Mouse (Mus musculus): ENCODE results near the gene 1700025G04Rik.

Gene 1700025G04Rik

GRCm38 (mm10) chr1:152033731-152034130 lies 56.2 kb downstream of the 1700025G04Rik start:
- DNase-seq (ENCODE audit: low spot score), result no peak

- DNase-seq (ENCODE audit: low spot score), result no peak
These were observed 57.8 kb downstream of the 1700025G04Rik start for GRCm38 (mm10) chr1:152032144-152032543.

- DNase-seq (ENCODE audit: low spot score), result no peak
These were observed 59.4 kb downstream of the 1700025G04Rik start for GRCm38 (mm10) chr1:152030546-152030945.

GRCm38 (mm10) chr1:152028718-152029117 lies 61.2 kb downstream of the 1700025G04Rik start:
- no peak for DNase-seq (ENCODE audit: low spot score)

GRCm38 (mm10) chr1:152026762-152027161 lies 63.2 kb downstream of the 1700025G04Rik start:
- DNase-seq (ENCODE audit: low spot score), result no peak

- DNase-seq (ENCODE audit: low spot score), result no peak
These were observed 64.6 kb downstream of the 1700025G04Rik start for GRCm38 (mm10) chr1:152025308-152025707.

- DNase-seq (ENCODE audit: low spot score), result no peak
These were observed 65.7 kb downstream of the 1700025G04Rik start for GRCm38 (mm10) chr1:152024019-152024787.

- no peak for DNase-seq (ENCODE audit: low spot score)
These were observed 69.1 kb downstream of the 1700025G04Rik start for GRCm38 (mm10) chr1:152020812-152021211.

- no peak for DNase-seq (ENCODE audit: low spot score)
These were observed 69.9 kb downstream of the 1700025G04Rik start for GRCm38 (mm10) chr1:152020070-152020469.

GRCm38 (mm10) chr1:152019196-152019595 lies 70.7 kb downstream of the 1700025G04Rik start:
- DNase-seq (ENCODE audit: low spot score), result no peak

- DNase-seq (ENCODE audit: low spot score), result no peak
These were observed 71.6 kb downstream of the 1700025G04Rik start for GRCm38 (mm10) chr1:152018322-152018721.

GRCm38 (mm10) chr1:152016663-152017062 lies 73.3 kb downstream of the 1700025G04Rik start:
- no peak for DNase-seq (ENCODE audit: low spot score)

GRCm38 (mm10) chr1:152015555-152016125 lies 74.3 kb downstream of the 1700025G04Rik start:
- no peak for DNase-seq (ENCODE audit: low spot score)

GRCm38 (mm10) chr1:152011741-152012140 lies 78.2 kb downstream of the 1700025G04Rik start:
- DNase-seq (ENCODE audit: low spot score), result no peak

- no peak for DNase-seq (ENCODE audit: low spot score)
These were observed 79.5 kb downstream of the 1700025G04Rik start for GRCm38 (mm10) chr1:152010251-152010980.

- DNase-seq (ENCODE audit: low spot score), result no peak
These were observed 81.4 kb downstream of the 1700025G04Rik start for GRCm38 (mm10) chr1:152008473-152008991.

- no peak for DNase-seq (ENCODE audit: low spot score)
These were observed 83.4 kb downstream of the 1700025G04Rik start for GRCm38 (mm10) chr1:152006529-152006928.

GRCm38 (mm10) chr1:152004509-152004908 lies 85.4 kb downstream of the 1700025G04Rik start:
- DNase-seq (ENCODE audit: low spot score), result no peak

- no peak for DNase-seq (ENCODE audit: low spot score)
These were observed 89.5 kb downstream of the 1700025G04Rik start for GRCm38 (mm10) chr1:152000461-152000860.

GRCm38 (mm10) chr1:151999424-151999842 lies 90.5 kb downstream of the 1700025G04Rik start:
- no peak for DNase-seq (ENCODE audit: low spot score)

GRCm38 (mm10) chr1:151998721-151999206 lies 91.2 kb downstream of the 1700025G04Rik start:
- no peak for DNase-seq (ENCODE audit: low spot score)

- DNase-seq (ENCODE audit: low spot score), result no peak
These were observed 92.3 kb downstream of the 1700025G04Rik start for GRCm38 (mm10) chr1:151997591-151997990.

Data from urinary bladder, postnatal 10 days (tissue).